Comparison of ENCODE assay signal across 18 mouse cellular contexts in genomic region chr14:100359881-100360280, GRCm38 (mm10).
A peak's percentile ranks its signal among the peaks of the same experiment; 100 is the strongest.
DNase-seq lines count a peak whose midpoint lies in the region; ATAC-seq and TF ChIP-seq lines count a peak whose summit lies in the region.
"Had no signal": no experiment of that assay in that cellular context is flagged by ENCODE, and none has a peak within 500 bp of the region (broad histone marks: within the 10 kb centered on the region; RNA-seq: fewer than 3 reads in every experiment).

No protein-coding gene starts in this region.

- no peak for TF ChIP-seq CTCF in left cerebral cortex, adult 2 months (IDR thresholded peaks at IDR 0.05)

- intact Hi-C loops in left cerebral cortex, adult 2 months (cut with DNase I) = loop anchor here (5.0 kb wide), 1 partner anchor 73 kb away; no protein-coding TSS in a partner anchor

- H3K4me3 ChIP-seq in left cerebral cortex, adult 2 months = no peak overlapping the region
- H3K4me3 ChIP-seq: forebrain, embryonic 15.5 days; heart, embryonic 15.5 days; hindbrain, embryonic 12.5 days; megakaryocyte, embryonic 14.5 days; myocyte had no signal

- DNase-seq in cerebellum, postnatal 4 days (ENCODE audit: low spot score in 2 of 2) = no peak
- DNase-seq in left cerebral cortex, adult 2 months (ENCODE audit: extremely low spot score in 1 of 2, low spot score in 2 of 2) = no peak
- DNase-seq in left cerebral cortex, adult 11 months (ENCODE audit: low spot score) = no peak
- DNase-seq in Muller cell, postnatal 12 days (ENCODE audit: inconsistent ontology term) = peak; percentile 7
- DNase-seq in cerebellum, postnatal 25 days = peak; percentile 6 to 27
- no peak for DNase-seq in kidney, postnatal 10 days
- DNase-seq in layer of hippocampus, postnatal 14 days (ENCODE audit: low spot score in 2 of 2) = no peak
- DNase-seq: kidney, adult 11 months; kidney, postnatal 4 days; right cerebral cortex, postnatal 14 days; thymus, adult 18-20 months had no signal

- peak overlapping the region; percentile 6; the same call in 1 of the 2 replicates for H3K27ac ChIP-seq in left cerebral cortex, adult 2 months
- H3K27ac ChIP-seq: forebrain, embryonic 15.5 days; heart, embryonic 15.5 days; hindbrain, embryonic 12.5 days; liver, embryonic 14.5 days had no signal

- ATAC-seq in cerebellum, adult (ENCODE audit: insufficient number of reproducible peaks, low FRiP score, low TSS enrichment) = peak; percentile 68; the same call in 1 of the 2 replicates
- ATAC-seq: forebrain, embryonic 15.5 days had no signal

Comparison
In these comparisons a context has a peak if more than half of its experiments do, and no peak if none do; other contexts are left out.
1. DNase-seq: peak in Muller cell, postnatal 12 days (single experiment) and cerebellum, postnatal 25 days (2 of 2); none in cerebellum, postnatal 4 days (0 of 2), left cerebral cortex, adult 2 months (0 of 2), left cerebral cortex, adult 11 months (single experiment), kidney, postnatal 10 days (single experiment) and layer of hippocampus, postnatal 14 days (0 of 2).